Mouse (Mus musculus): ENCODE measurements around the gene Rsl1d1. TPM values are rescaled to one million over a fixed set of nuclear protein-coding genes. Genes with fewer than 3 reads are reported as not detected.

The Rsl1d1 gene
- polyA plus RNA-seq (2017; shearing (Covaris generic)): 193 TPM

GRCm38 (mm10) chr16:11202571-11203554, at the start of gene Rsl1d1:
Gene Rsl1d1 (minus strand): TSS chr16:11203331.

GRCm38 (mm10) chr16:11176208-11176883, 26.8 kb downstream of the Rsl1d1 start, which contains the start of gene Zc3h7a:
Gene Zc3h7a (minus strand): TSS chr16:11176393.

Other genes with a start within 250 kb of the Rsl1d1 start
- gene Snn, start 142.4 kb downstream of the Rsl1d1 start, polyA plus RNA-seq (2017; shearing (Covaris generic)): 2.4 TPM
- 32.9 TPM for gene Litaf, start 137.2 kb downstream of the Rsl1d1 start, polyA plus RNA-seq (2017; shearing (Covaris generic))
- 7.6 TPM for gene Txndc11, start 68.7 kb downstream of the Rsl1d1 start, polyA plus RNA-seq (2017; shearing (Covaris generic))
- gene Zc3h7a, start 26.9 kb downstream of the Rsl1d1 start, polyA plus RNA-seq (2017; shearing (Covaris generic)): 364 TPM
- gene Gspt1, start 51.0 kb upstream of the Rsl1d1 start, polyA plus RNA-seq (2017; shearing (Covaris generic)): 17.1 TPM
- not detected for gene Tnfrsf17, start 110.5 kb upstream of the Rsl1d1 start, polyA plus RNA-seq (2017; shearing (Covaris generic))
- gene Snx29, start 119.6 kb upstream of the Rsl1d1 start, polyA plus RNA-seq (2017; shearing (Covaris generic)): 16.1 TPM